Mouse (Mus musculus): ENCODE results near the gene Nop9. TPM values are rescaled to one million over a fixed set of nuclear protein-coding genes. Genes with fewer than 3 reads are reported as not detected.

Gene Nop9
- polyA plus RNA-seq, 1 experiment from 2014 or later, result 34.3 TPM

DNA sequence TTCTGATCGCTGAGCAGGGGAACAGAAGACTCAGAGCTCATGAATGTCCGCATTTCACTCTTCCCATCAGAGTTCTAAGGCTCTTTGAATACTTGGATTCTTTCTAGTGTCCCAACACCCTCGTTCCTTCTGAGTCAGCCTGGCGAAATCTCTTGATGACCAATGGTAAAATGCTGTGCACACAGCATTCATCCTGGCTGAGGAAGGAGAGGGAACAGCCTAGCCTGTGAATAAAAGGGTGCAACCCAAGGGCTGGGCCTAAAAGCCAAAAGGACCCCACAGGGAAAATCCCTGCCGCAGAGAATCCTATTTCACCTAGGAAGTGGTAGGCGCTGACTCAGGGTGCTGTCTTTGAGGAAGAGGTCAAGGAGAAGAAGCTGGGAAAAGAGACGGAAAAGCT, 15.4 kb upstream of the Nop9 start:
- H3K4me3 ChIP-seq (replicated peaks), result no peak overlapping the region
- no peaks in the 10 kb centered on the region for H3K36me3 ChIP-seq
- no peak overlapping the region for H3K27ac ChIP-seq
- no peaks in the 10 kb centered on the region for H3K27me3 ChIP-seq (replicated peaks)
- no peaks in the 10 kb centered on the region for H3K9me3 ChIP-seq
- 78% methylated on average over 7 of the region's 7 CpGs for WGBS
- ATAC-seq (ENCODE audit: insufficient read depth, low FRiP score, low read depth), result no peak
- no peak overlapping the region for H3K4me2 ChIP-seq
- H3K9ac ChIP-seq, result no peak overlapping the region
- H3K4me1 ChIP-seq, result no peaks in the 10 kb centered on the region

DNA sequence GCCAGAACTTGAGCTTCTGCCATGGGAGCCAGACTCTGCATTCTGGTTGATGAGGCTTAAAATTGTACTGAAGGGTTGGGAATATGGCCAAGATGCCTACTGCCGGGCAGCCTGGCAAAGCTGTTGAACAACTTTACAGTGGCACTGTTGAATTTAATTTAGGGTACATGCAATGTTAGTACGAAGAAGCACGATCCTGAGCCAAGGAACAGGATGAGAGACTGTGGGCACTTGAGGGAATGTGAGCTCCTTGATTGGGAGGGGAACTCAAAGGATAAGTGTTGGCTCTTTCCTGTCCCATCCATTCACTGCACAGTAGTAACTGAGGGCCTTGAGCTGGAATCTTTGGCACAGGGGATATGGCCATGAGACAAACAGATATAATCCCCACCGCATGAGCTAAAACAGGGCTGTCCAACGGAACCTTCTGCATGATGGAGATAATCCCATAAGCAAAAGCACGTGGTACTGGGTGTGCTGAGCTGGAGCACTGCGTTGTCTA, 14.9 kb upstream of the Nop9 start:
- no peaks in the 10 kb centered on the region for H3K4me1 ChIP-seq
- H3K36me3 ChIP-seq, result no peaks in the 10 kb centered on the region
- H3K9me3 ChIP-seq, result no peaks in the 10 kb centered on the region
- WGBS, result 78% methylated on average over 7 of the region's 7 CpGs
- no peaks in the 10 kb centered on the region for H3K27me3 ChIP-seq (replicated peaks)
- H3K4me2 ChIP-seq, result no peak overlapping the region
- H3K27ac ChIP-seq, result no peak overlapping the region
- H3K9ac ChIP-seq, result no peak overlapping the region
- no peak for ATAC-seq (ENCODE audit: insufficient read depth, low FRiP score, low read depth)
- no peak overlapping the region for H3K4me3 ChIP-seq (replicated peaks)

DNA sequence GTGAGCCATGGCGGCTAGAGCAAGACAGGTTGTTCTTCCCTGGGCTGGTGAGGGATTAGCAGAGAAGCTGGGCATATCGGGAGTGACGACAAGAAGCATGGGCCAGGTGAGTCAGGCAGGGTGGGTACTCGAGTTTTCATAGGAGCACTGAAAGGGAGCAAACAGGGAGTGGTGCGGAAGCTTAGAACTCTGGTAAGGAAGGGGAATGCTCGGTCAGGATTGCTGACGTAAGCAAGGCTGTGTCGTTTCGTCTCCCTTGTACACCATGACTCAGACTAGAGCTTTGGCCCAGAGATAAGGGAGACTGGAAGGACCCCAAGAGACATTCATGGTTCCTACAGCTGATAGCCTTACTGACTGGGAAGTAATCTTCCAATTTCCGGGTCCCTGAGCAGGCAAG, 11.6 kb upstream of the Nop9 start:
- H3K4me1 ChIP-seq, result no peaks in the 10 kb centered on the region
- no peaks in the 10 kb centered on the region for H3K9me3 ChIP-seq
- H3K9ac ChIP-seq, result no peak overlapping the region
- no peak for ATAC-seq (ENCODE audit: insufficient read depth, low FRiP score, low read depth)
- H3K27ac ChIP-seq, result no peak overlapping the region
- no peaks in the 10 kb centered on the region for H3K27me3 ChIP-seq (replicated peaks)
- peaks cover 4% of the 10 kb centered on the region; the same call in 1 of the 2 replicates for H3K36me3 ChIP-seq
- no peak overlapping the region for H3K4me3 ChIP-seq (replicated peaks)
- whole genome bisulfite sequencing, result 67% methylated on average over 10 of the region's 10 CpGs
- no peak overlapping the region for H3K4me2 ChIP-seq

DNA sequence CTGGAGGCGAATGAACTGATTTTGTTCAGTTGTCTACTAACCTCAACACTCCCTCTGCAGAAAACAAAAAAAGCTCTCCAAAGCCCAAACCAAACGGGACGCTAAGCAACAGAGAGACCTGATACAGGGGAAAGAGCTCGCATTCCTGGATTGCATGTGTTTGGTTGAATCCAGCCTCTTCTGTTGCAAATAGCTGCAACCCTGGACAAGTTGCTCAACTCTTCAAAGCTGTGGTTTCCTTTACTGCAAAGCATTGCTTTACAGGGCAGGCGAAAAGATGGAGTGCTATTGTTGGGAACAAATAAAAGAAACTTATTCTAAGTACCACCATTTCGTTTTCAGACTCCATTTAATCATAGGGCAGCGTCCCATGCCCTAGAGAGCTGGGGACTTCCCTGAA, 10.6 kb upstream of the Nop9 start:
- Histone ChIP-seq H3K4me1 (no peaks in the 10 kb centered on the region), H3K4me2 (no peak overlapping the region), H3K9me3 (no peaks in the 10 kb centered on the region), H3K27me3 (replicated peaks) (no peaks in the 10 kb centered on the region), H3K27ac (no peak overlapping the region), H3K9ac (no peak overlapping the region), H3K4me3 (replicated peaks) (no peak overlapping the region), H3K36me3 (peaks cover 9% of the 10 kb centered on the region; the same call in 1 of the 2 replicates)
- WGBS, result 62% methylated on average over 7 of the region's 7 CpGs
- ATAC-seq (ENCODE audit: insufficient read depth, low FRiP score, low read depth), result no peak

DNA sequence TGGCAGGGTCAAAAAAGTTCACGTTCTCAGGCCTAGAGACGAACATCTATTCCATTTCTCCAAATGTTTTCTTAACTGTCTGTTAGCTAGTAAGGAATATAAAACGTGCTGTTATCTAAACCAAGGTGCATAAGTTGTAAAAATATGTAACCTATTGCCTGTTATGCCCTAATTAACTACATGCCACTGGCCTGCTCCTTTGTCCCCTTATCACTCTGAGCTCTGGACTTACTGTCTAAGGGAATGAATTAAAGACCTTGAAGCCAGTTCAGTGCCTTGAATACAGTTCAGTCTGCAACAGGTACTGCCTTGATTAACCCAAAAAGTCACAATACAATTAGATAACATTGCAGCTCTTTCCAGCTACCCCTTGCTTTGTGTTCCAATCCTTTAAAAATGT, 10.2 kb upstream of the Nop9 start:
- H3K9ac ChIP-seq, result no peak overlapping the region
- peaks cover 9% of the 10 kb centered on the region; the same call in 1 of the 2 replicates for H3K36me3 ChIP-seq
- no peak overlapping the region for H3K4me2 ChIP-seq
- no peak for ATAC-seq (ENCODE audit: insufficient read depth, low FRiP score, low read depth)
- no peak overlapping the region for H3K4me3 ChIP-seq (replicated peaks)
- no peaks in the 10 kb centered on the region for H3K9me3 ChIP-seq
- no peak overlapping the region for H3K27ac ChIP-seq
- H3K4me1 ChIP-seq, result no peaks in the 10 kb centered on the region
- H3K27me3 ChIP-seq (replicated peaks), result no peaks in the 10 kb centered on the region
- WGBS, result 24% methylated on average over 3 of the region's 3 CpGs

DNA sequence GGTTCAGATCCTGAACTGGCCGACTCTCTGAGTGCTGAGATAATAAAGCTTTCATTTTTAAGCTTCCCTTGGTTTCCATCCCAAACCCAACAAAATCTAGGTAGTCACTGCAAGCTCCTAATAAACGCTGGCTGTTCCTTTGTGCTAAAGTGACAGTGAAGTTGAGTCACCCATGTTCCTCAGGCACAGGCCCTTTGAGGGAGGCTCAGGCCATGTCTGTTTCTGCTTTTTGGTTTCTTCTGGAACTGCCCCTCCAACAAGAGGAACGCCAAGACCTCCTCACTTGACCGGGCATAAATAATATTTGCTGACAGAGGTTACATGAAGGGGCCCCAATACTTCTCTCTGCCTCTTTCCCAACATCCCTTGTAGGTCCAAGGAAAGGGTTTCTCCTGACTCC, 9.7 kb upstream of the Nop9 start:
- Histone ChIP-seq H3K4me3 (replicated peaks) (no peak overlapping the region), H3K4me1 (no peaks in the 10 kb centered on the region), H3K36me3 (peaks cover 12% of the 10 kb centered on the region; the same call in 1 of the 2 replicates), H3K9ac (no peak overlapping the region), H3K9me3 (no peaks in the 10 kb centered on the region), H3K27ac (no peak overlapping the region), H3K27me3 (replicated peaks) (no peaks in the 10 kb centered on the region), H3K4me2 (no peak overlapping the region)
- ATAC-seq (ENCODE audit: insufficient read depth, low FRiP score, low read depth), result no peak
- WGBS, result 74% methylated on average over 4 of the region's 4 CpGs

DNA sequence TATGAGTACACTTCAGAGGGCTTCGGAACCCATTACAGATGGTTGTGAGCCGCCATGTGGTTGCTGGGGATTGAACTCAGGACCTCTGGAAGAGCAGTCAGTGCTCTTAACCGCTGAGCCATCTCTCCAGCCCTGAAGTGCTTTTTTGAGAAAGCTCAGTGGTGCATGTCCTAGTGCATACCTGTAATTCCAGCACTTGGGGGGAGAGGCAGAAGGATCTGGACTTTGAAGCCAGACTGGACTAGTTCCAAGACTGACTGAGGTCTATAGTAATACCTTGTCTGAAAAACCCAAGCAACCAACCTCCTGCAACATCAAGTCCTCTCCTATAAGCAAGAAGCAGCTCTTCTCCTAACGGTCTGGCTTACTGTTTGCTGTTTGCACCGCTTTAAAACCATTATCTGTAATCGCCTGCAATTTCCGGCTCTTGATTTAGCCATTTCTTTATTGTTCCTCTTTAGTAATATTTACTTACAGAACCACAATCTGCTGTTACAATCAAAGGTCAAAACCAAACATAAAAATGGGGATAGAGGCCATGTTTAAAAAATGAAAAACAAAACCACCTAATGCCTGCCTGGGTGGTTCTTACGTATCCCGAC, 8.3 kb upstream of the Nop9 start:
- WGBS, result 78% methylated on average over 9 of the region's 9 CpGs
- no peak for ATAC-seq (ENCODE audit: insufficient read depth, low FRiP score, low read depth)
- H3K9me3 ChIP-seq, result no peaks in the 10 kb centered on the region
- H3K4me3 ChIP-seq (replicated peaks), result no peak overlapping the region
- H3K4me1 ChIP-seq, result no peaks in the 10 kb centered on the region
- no peak overlapping the region for H3K9ac ChIP-seq
- no peak overlapping the region for H3K27ac ChIP-seq
- H3K4me2 ChIP-seq, result no peak overlapping the region
- H3K36me3 ChIP-seq, result peaks cover 12% of the 10 kb centered on the region; the same call in 1 of the 2 replicates
- H3K27me3 ChIP-seq (replicated peaks), result no peaks in the 10 kb centered on the region

DNA sequence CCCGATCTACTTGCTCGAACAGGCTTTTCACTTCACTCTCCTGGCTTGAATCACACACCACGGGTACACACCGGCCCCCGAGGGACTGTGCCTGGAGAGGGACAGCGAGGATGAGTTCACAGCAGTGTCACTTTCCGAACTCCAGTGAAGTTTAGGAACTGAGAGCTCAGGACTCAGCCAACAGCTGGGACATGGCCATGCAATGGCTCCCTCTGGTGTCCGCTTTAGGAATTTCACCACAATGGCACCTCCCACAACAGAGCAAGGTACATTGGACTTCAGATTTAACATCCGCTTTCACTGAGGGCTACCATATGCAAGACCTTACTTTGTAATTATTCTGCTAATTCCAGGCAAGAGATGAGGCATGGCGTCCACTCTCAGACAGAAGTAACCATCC, 1.8 kb upstream of the Nop9 start:
- H3K9ac ChIP-seq, result peak overlapping the region; percentile 32; the same call in 1 of the 2 replicates
- no peaks in the 10 kb centered on the region for H3K9me3 ChIP-seq
- ATAC-seq (ENCODE audit: insufficient read depth, low FRiP score, low read depth), result peak; percentile 48; the same call in 1 of the 2 replicates
- 18% methylated on average over 10 of the region's 10 CpGs for WGBS
- peaks cover 20% of the 10 kb centered on the region for H3K4me1 ChIP-seq
- peak overlapping the region; percentile 38 for H3K4me2 ChIP-seq
- H3K4me3 ChIP-seq (replicated peaks), result peak overlapping the region; percentile 19; the same call in 1 of the 2 replicates
- peaks cover 9% of the 10 kb centered on the region; the same call in 1 of the 2 replicates for H3K36me3 ChIP-seq
- no peaks in the 10 kb centered on the region for H3K27me3 ChIP-seq (replicated peaks)
- H3K27ac ChIP-seq, result no peak overlapping the region

DNA sequence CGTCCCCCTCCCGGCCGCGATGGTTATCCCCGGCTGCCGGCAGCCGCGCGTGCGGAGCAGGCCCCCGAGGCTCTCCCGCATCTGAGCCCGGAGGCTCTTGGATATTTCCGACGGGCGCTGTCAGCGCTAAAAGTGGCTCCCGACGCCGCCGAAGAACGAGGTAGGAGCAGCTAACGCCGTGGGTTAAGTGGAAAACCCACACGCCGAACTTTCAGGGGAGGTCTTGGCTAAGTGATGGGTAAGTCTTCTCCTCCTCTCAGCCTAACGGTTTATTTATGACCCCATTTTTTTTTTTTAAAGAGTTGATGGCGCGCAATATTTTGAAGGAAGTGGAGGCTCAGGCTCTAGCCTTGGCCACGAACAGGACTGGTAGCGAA, 356 bp downstream of the Nop9 start:
- Histone ChIP-seq H3K36me3 (peaks cover 10% of the 10 kb centered on the region; the same call in 1 of the 2 replicates), H3K9ac (peak overlapping the region; percentile 60), H3K27ac (no peak overlapping the region), H3K9me3 (no peaks in the 10 kb centered on the region), H3K4me1 (peaks cover 20% of the 10 kb centered on the region), H3K4me2 (peak overlapping the region; percentile 88), H3K4me3 (replicated peaks) (peak overlapping the region; percentile 88), H3K27me3 (replicated peaks) (no peaks in the 10 kb centered on the region)
- WGBS, result under 1% methylated on average over 31 of the region's 31 CpGs
- ATAC-seq (ENCODE audit: insufficient read depth, low FRiP score, low read depth), result no peak

DNA sequence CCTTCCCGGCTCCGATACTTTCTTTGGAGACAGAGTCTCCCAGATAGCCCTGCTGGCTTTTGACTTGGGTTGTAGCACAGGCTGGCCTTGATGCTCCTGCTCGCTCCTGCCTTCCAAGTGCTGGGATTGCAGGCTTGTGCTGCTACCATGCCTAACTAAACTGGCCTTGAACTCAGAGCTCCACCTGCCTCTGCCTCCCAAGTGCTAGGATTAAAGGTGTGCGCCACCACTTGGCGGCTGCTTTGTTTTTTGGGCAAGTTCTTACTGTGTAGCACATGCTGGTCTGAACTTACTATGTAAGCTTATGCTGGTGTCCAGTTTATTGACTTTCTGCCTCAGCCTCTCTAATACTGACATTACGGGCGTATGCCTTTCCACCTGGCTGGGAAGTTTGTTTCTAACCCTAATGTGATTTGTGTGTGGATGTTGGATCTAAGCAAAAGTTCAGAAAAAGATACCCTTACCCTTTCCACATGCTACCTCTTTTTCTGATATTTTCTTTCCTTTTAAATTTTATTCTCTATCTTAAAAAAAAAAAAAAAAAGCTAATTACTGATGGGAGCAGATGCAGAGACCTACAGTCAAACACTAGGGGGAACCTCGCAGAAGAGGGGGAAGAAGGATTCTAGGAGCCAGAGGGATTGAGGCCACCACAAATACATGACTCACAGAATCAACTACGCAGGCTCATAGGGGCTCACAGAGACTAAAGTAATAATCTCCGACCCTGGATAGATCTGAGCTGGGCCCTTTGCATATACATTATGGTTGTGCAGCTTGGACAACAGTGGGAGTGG, 1.8 kb downstream of the Nop9 start:
- peak overlapping the region; percentile 88 for H3K4me2 ChIP-seq
- H3K27me3 ChIP-seq (replicated peaks), result no peaks in the 10 kb centered on the region
- peaks cover 20% of the 10 kb centered on the region for H3K4me1 ChIP-seq
- H3K36me3 ChIP-seq, result peaks cover 21% of the 10 kb centered on the region
- H3K9me3 ChIP-seq, result no peaks in the 10 kb centered on the region
- H3K9ac ChIP-seq, result no peak overlapping the region
- H3K27ac ChIP-seq, result no peak overlapping the region
- 0 out of 2 replicates have a peak overlapping the region, but pooled peaks have one; percentile 4 for H3K4me3 ChIP-seq (replicated peaks)
- WGBS, result 87% methylated on average over 10 of the region's 10 CpGs
- no peak for ATAC-seq (ENCODE audit: insufficient read depth, low FRiP score, low read depth)

DNA sequence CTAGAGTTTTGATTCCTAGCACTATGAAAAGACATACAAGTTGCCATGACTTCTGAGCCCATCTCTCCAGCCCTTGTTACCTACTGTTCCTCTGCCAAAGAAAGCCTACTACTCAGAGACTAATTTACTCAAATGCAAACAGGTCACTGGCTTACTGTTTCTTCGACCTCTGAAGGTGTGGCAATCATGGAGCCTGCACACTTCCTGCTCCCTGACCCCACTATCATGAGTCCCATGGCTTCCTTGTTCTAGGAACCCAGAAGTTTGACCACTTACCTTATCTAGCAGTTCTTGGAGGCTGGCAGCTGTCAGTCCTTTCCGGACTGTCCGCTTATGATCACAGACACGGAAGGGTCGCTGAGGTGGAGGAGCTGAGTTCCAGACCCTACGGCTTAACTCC, 12.1 kb downstream of the Nop9 start:
- H3K9me3 ChIP-seq, result no peaks in the 10 kb centered on the region
- ATAC-seq (ENCODE audit: insufficient read depth, low FRiP score, low read depth), result no peak
- H3K4me1 ChIP-seq, result peaks cover 8% of the 10 kb centered on the region
- no peak overlapping the region for H3K4me2 ChIP-seq
- no peak overlapping the region for H3K9ac ChIP-seq
- WGBS, result 63% methylated on average over 6 of the region's 6 CpGs
- peak overlapping the region; percentile 36; the same call in 1 of the 2 replicates for H3K27ac ChIP-seq
- peaks cover 14% of the 10 kb centered on the region for H3K27me3 ChIP-seq (replicated peaks)
- peaks cover 30% of the 10 kb centered on the region for H3K36me3 ChIP-seq
- H3K4me3 ChIP-seq (replicated peaks), result no peak overlapping the region

DNA sequence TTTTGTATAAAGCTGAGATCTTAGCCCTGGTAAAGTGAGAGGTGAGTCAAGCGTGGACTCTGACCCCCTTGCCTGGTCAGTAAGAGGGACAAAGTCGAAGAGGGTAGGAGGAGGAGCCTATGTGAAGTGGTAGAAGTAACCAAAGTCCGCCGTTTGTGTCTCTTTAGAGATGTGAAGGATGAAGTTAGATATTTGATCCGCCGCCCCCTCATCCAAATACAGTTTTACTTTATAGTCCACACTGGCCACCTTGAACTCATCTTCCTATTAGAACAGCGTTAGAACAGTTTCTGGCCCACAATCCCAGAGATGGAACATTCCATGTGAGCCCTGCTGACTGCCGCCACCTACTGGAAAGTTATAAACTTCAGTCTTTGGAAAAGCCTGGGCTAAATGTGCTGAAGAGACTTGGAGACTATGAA, 12.9 kb downstream of the Nop9 start, which contains the start of gene Cideb:
Cideb (minus strand) TSS at position 96 of the 422 bp plus-strand sequence.
- peak; percentile 15; the same call in 1 of the 2 replicates for ATAC-seq (ENCODE audit: insufficient read depth, low FRiP score, low read depth)
- H3K4me3 ChIP-seq (replicated peaks), result no peak within 1 kb of the TSS
- peak within 1 kb of the TSS; percentile 36; the same call in 1 of the 2 replicates for H3K27ac ChIP-seq

More for the DNA sequence above, 12.9 kb downstream of the Nop9 start, which contains the start of gene Cideb:
- peaks cover 15% of the 10 kb centered on the region for H3K4me1 ChIP-seq
- 18% methylated on average over 8 of the region's 8 CpGs for WGBS
- peak within 1 kb of the TSS; percentile 27 for H3K4me2 ChIP-seq
- H3K36me3 ChIP-seq, result peaks cover 23% of the 10 kb centered on the region
- no peak within 1 kb of the TSS for H3K9ac ChIP-seq
- H3K27me3 ChIP-seq (replicated peaks), result peaks cover 14% of the 10 kb centered on the region
- H3K9me3 ChIP-seq, result no peaks in the 10 kb centered on the region
